Mouse (Mus musculus): ENCODE measurements around the gene Gpsm3. TPM values are rescaled to one million over a fixed set of nuclear protein-coding genes. Genes with fewer than 3 reads are reported as not detected.

The Gpsm3 gene
- total RNA-seq, 2 experiments from 2014 or later, result 2.6 to 2.9 TPM

- intact Hi-C loops (cut with DNase I), result loop anchor here (5.0 kb wide), 1 partner anchor 272 kb away; the partner anchor contains the start of genes C2 and Ehmt2
- DNase-seq (ENCODE audit: low spot score in 2 of 2), result no peak
Observed at GRCm38 (mm10) chr17:34624981-34625380, 35.4 kb downstream of the Gpsm3 start.

- intact Hi-C loops (cut with DNase I), result loop anchor here (5.0 kb wide), 1 partner anchor 271 kb away; the partner anchor contains the start of genes C2 and Ehmt2
- no peak for DNase-seq (ENCODE audit: low spot score in 2 of 2)
Observed at GRCm38 (mm10) chr17:34626062-34626772, 36.6 kb downstream of the Gpsm3 start.

GRCm38 (mm10) chr17:34626773-34627092 is 37.1 kb downstream of the Gpsm3 start:
- DNase-seq (ENCODE audit: low spot score in 2 of 2), result no peak
- intact Hi-C loops (cut with DNase I), result loop anchor here (5.0 kb wide), 1 partner anchor 271 kb away; the partner anchor contains the start of genes C2 and Ehmt2

- intact Hi-C loops (cut with DNase I), result loop anchor here (5.0 kb wide), 1 partner anchor 270 kb away; the partner anchor contains the start of genes C2 and Ehmt2
- DNase-seq (ENCODE audit: low spot score in 2 of 2), result peak; percentile 85 to 86
Observed at GRCm38 (mm10) chr17:34627093-34627942, 37.7 kb downstream of the Gpsm3 start.

- intact Hi-C loops (cut with DNase I), result loop anchor here (5.0 kb wide), 1 partner anchor 269 kb away; the partner anchor contains the start of genes C2 and Ehmt2
- DNase-seq (ENCODE audit: low spot score in 2 of 2), result no peak
Observed at GRCm38 (mm10) chr17:34627943-34628643, 38.5 kb downstream of the Gpsm3 start, which contains the start of gene Ppt2. Ppt2 (minus strand) TSS chr17:34628510.

- intact Hi-C loops (cut with DNase I), result loop anchor here (5.0 kb wide), 1 partner anchor 269 kb away; the partner anchor contains the start of genes C2 and Ehmt2
- DNase-seq (ENCODE audit: low spot score in 2 of 2), result no peak
Observed at GRCm38 (mm10) chr17:34628644-34628967, 39.0 kb downstream of the Gpsm3 start.

GRCm38 (mm10) chr17:34629221-34629751 is 39.7 kb downstream of the Gpsm3 start, which contains the start of gene Prrt1:
Prrt1 (plus strand) TSS chr17:34629533.
- DNase-seq (ENCODE audit: low spot score in 2 of 2), result peak; percentile 64 to 68
- intact Hi-C loops (cut with DNase I), result loop anchor here (5.0 kb wide), 1 partner anchor 268 kb away; the partner anchor contains the start of genes C2 and Ehmt2

- no peak for DNase-seq (ENCODE audit: low spot score in 2 of 2)
- intact Hi-C loops (cut with DNase I), result loop anchor here (5.0 kb wide), 2 partner anchors 33 to 267 kb away; partner anchors contain the start of genes Ager, C2 and Ehmt2
Observed at GRCm38 (mm10) chr17:34629796-34630603, 40.4 kb downstream of the Gpsm3 start.

- DNase-seq (ENCODE audit: low spot score in 2 of 2), result peak in 1 of 2 experiments; percentile 70
- intact Hi-C loops (cut with DNase I), result loop anchor here (5.0 kb wide), 1 partner anchor 34 kb away; the partner anchor contains the start of gene Ager
Observed at GRCm38 (mm10) chr17:34630761-34631301, 41.2 kb downstream of the Gpsm3 start.

GRCm38 (mm10) chr17:34631647-34632046 is 42.0 kb downstream of the Gpsm3 start:
- no peak for DNase-seq (ENCODE audit: low spot score in 2 of 2)
- intact Hi-C loops (cut with DNase I), result loop anchor here (5.0 kb wide), 1 partner anchor 34 kb away; the partner anchor contains the start of gene Ager

GRCm38 (mm10) chr17:34632261-34632691 is 42.7 kb downstream of the Gpsm3 start:
- intact Hi-C loops (cut with DNase I), result loop anchor here (5.0 kb wide), 1 partner anchor 35 kb away; the partner anchor contains the start of gene Ager
- peak; percentile 86 to 90 for DNase-seq (ENCODE audit: low spot score in 2 of 2)

GRCm38 (mm10) chr17:34635671-34636070 is 46.1 kb downstream of the Gpsm3 start:
- intact Hi-C loops (cut with DNase I), result no loop called here
- no peak for DNase-seq (ENCODE audit: low spot score in 2 of 2)

- DNase-seq (ENCODE audit: low spot score in 2 of 2), result no peak
- intact Hi-C loops (cut with DNase I), result no loop called here
Observed at GRCm38 (mm10) chr17:34637459-34637858, 47.9 kb downstream of the Gpsm3 start.

GRCm38 (mm10) chr17:34639461-34640255 is 50.1 kb downstream of the Gpsm3 start:
- intact Hi-C loops (cut with DNase I), result no loop called here
- DNase-seq (ENCODE audit: low spot score in 2 of 2), result no peak

- no peak for DNase-seq (ENCODE audit: low spot score in 2 of 2)
- intact Hi-C loops (cut with DNase I), result no loop called here
Observed at GRCm38 (mm10) chr17:34640778-34641601, 51.4 kb downstream of the Gpsm3 start.

All from left cerebral cortex, postnatal 36 days (tissue).